Mouse (Mus musculus) cortical plate, adult 2 months (tissue): Measurements from ENCODE around the gene Ccdc126. TPM values are rescaled to one million over a fixed set of nuclear protein-coding genes. Genes with fewer than 3 reads are reported as not detected.
A peak's percentile ranks its signal among the peaks of the same experiment; 100 is the strongest.

Source experiments
- H3K27ac ChIP-seq: fragments of 200-500 bp; 2 replicates; pipeline ENCODE4 v1.5.1; 2012; ENCODE audit warnings: low read length, control low read depth, inconsistent platforms; ENCODE audit not compliant: insufficient read depth
- H3K4me1 ChIP-seq: fragments of 200-500 bp; 2 replicates; pipeline ENCODE4 v1.6.1; 2011; ENCODE audit warnings: low read length; ENCODE audit not compliant: control insufficient read depth, insufficient read depth
- H3K4me3 ChIP-seq: fragments of 200-500 bp; 2 replicates; pipeline ENCODE4 v1.5.1; 2011; ENCODE audit warnings: mild to moderate bottlenecking, low read length, control low read depth; ENCODE audit not compliant: insufficient read depth
- CTCF ChIP-seq: fragments of 200-500 bp; IDR thresholded peaks from 2 replicates; pipeline ENCODE4 v1.5.1; 2011; ENCODE audit warnings: mild to moderate bottlenecking, control low read depth, low read length; ENCODE audit not compliant: insufficient read depth; ENCODE audit errors: extremely low read depth
- POLR2A ChIP-seq: fragments of 200-500 bp; IDR thresholded peaks from 2 replicates; pipeline ENCODE4 v1.6.1; 2011; ENCODE audit warnings: mild to moderate bottlenecking, low read length, control low read depth; ENCODE audit not compliant: insufficient read depth; ENCODE audit errors: extremely low read depth
- polyA plus RNA-seq: library from polyadenylated mRNA; depleted of rRNA; stranded (reverse); fragments of >200 nt; gene quantifications from 2 replicates; pipeline ENCODE4 v1.2.3, GENCODE M21; 2012

The Ccdc126 gene
- polyA plus RNA-seq, 1 experiment, result 9.4 TPM

- no peaks in the 10 kb centered on the region for H3K4me1 ChIP-seq
- no peak overlapping the region for H3K27ac ChIP-seq
- no peak overlapping the region for H3K4me3 ChIP-seq
- no peak for TF ChIP-seq CTCF
- no peak for TF ChIP-seq POLR2A
These were observed 20.1 kb downstream of the Ccdc126 start for GRCm38 (mm10) chr6:49339145-49339544.

GRCm38 (mm10) chr6:49343737-49344469 is 24.8 kb downstream of the Ccdc126 start:
- no peak overlapping the region for H3K27ac ChIP-seq
- no peak overlapping the region for H3K4me3 ChIP-seq
- TF ChIP-seq POLR2A (no peak), CTCF (no peak)
- no peaks in the 10 kb centered on the region for H3K4me1 ChIP-seq

- Histone ChIP-seq H3K27ac (no peak overlapping the region), H3K4me3 (no peak overlapping the region), H3K4me1 (no peaks in the 10 kb centered on the region)
- no peak for TF ChIP-seq POLR2A
- TF ChIP-seq CTCF, result no peak
These were observed 30.8 kb downstream of the Ccdc126 start for GRCm38 (mm10) chr6:49349826-49350225.

DNA sequence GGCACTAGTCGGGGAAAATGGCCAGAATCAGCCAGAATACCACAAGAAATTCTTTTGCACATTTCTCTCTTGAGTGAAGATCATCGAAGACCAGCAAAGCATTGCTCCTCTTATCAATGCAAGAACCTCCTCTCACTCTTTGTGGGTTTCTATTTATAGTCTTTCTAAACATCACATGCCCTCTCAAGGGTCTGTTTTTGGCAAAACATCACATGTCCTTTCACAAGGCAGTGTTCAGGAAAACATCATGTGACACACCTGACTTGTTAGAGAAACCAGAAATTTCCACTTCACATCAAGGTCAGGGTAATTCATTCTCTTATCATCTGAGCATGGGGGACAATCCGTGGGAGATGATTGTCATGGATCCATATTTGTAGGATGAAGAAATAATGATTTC is 35.5 kb downstream of the Ccdc126 start:
- Histone ChIP-seq H3K4me3 (no peak overlapping the region), H3K4me1 (no peaks in the 10 kb centered on the region), H3K27ac (no peak overlapping the region)
- no peak for TF ChIP-seq CTCF
- no peak for TF ChIP-seq POLR2A

GRCm38 (mm10) chr6:49355171-49355570 is 36.1 kb downstream of the Ccdc126 start:
- Histone ChIP-seq H3K27ac (no peak overlapping the region), H3K4me1 (no peaks in the 10 kb centered on the region), H3K4me3 (no peak overlapping the region)
- no peak for TF ChIP-seq POLR2A
- TF ChIP-seq CTCF, result no peak

- TF ChIP-seq POLR2A (no peak), CTCF (peak; percentile 13; the same call in 1 of the 2 replicates)
These were observed 41.3 kb downstream of the Ccdc126 start for GRCm38 (mm10) chr6:49360420-49360819.

DNA sequence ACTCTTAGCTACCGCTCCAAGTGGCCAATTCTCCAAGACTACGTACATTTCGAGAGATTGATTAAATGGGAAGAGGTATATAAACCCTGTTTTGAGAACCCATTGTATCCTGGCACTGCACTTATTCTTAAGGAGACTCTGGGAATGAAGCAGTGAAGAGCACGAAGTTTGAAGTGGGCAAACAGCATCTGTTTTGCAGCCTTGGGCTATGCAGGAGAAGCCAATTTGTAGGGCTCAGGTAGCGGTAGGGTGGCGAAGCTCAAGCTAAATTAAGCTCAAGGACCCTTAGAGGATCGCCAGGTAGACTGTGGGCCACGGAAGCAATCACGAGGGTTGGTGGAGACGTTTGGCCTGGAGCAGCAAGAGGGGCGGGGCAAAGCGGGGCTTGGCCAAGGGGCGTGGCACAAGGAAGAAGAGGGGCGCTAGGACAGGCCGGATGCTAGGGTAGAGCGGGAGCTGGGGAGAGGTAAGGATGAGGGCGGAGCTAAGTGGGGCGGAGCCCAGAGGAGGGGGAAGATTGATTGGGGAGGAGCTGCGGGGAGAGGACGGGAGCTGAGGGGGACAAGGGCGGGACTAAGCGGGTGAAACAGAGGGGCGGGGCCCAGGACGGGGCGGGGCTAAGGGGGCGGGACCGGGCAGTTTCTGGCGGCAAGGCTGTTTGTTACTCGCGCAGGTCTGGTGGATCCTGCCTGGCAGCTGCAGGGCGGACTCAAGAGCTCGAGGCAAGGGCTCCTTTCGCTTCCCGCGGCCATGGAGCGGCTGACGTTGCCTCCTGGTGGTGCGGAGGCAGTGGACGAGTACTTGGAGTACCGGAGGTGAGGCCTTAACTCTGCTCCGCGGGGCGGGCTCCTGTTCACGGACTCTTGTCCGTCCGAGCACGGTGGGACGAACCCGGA is 48.3 kb downstream of the Ccdc126 start, which contains the start of gene Fam221a:
Fam221a (plus strand) TSS at position 581 of the 896 bp plus-strand sequence.
- Histone ChIP-seq H3K27ac (no peak within 1 kb of the TSS), H3K4me3 (peak within 1 kb of the TSS; percentile 44), H3K4me1 (peaks cover 3% of the 10 kb centered on the region)
- no peak for TF ChIP-seq POLR2A

More at GRCm38 (mm10) chr6:49360420-49360819, 41.3 kb downstream of the Ccdc126 start:
- H3K27ac ChIP-seq, result no peak overlapping the region
- H3K4me1 ChIP-seq, result no peaks in the 10 kb centered on the region
- no peak overlapping the region for H3K4me3 ChIP-seq

GRCm38 (mm10) chr6:49368212-49368611 is 49.1 kb downstream of the Ccdc126 start:
- TF ChIP-seq CTCF (no peak), POLR2A (no peak)
- no peak overlapping the region for H3K27ac ChIP-seq
- peak overlapping the region; percentile 44; the same call in 1 of the 2 replicates for H3K4me3 ChIP-seq
- peaks cover 3% of the 10 kb centered on the region for H3K4me1 ChIP-seq

DNA sequence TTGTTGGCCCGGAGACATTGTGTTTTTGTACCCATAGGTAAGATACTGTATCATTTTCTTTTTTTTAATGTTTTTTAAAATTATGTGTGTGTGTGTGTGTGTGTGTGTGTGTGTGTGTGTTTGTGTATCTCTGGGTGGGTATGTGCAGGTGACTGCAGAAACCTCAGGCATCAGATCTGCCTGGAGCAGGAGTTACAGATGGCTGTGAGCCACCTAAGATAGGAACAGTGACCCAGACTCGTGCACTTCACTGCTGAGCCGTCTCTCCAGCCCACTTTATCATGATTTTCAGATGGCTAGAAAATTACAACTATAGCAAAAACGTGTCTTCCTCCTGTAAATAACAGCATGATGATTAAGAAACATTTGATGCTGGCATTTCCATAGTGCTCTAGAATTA is 53.6 kb downstream of the Ccdc126 start:
- Histone ChIP-seq H3K4me3 (no peak overlapping the region), H3K27ac (no peak overlapping the region), H3K4me1 (peaks cover 3% of the 10 kb centered on the region)
- TF ChIP-seq CTCF, result no peak
- no peak for TF ChIP-seq POLR2A
